Mouse (Mus musculus) liver, postnatal 0 days (tissue): ENCODE measurements around the gene Wasl.

Experiments used
- CTCF ChIP-seq: sonication (generic); IDR thresholded peaks from 2 replicates; pipeline ENCODE4 v1.5.1; 2016; ENCODE audit warnings: antibody characterized with exemption, low read depth
- EP300 ChIP-seq: IDR thresholded peaks from 2 replicates; pipeline ENCODE4 v1.6.1; 2016; ENCODE audit warnings: antibody characterized with exemption, low read depth, mild to moderate bottlenecking

GRCm38 (mm10) chr6:24573319-24573718 lies 91.5 kb downstream of the Wasl start:
- TF ChIP-seq CTCF (no peak), EP300 (no peak)
